Mouse (Mus musculus) embryonic fibroblast, embryonic 13.5 days (primary cell): Measurements from ENCODE around the gene Nova2. TPM values are rescaled to one million over a fixed set of nuclear protein-coding genes. Genes with fewer than 3 reads are reported as not detected.

Experiments used
- H3K27ac ChIP-seq: 2 replicates; pipeline ENCODE4 v1.5.1; 2012; ENCODE audit warnings: low read length, control low read depth, inconsistent platforms; ENCODE audit not compliant: insufficient read depth
- H3K4me1 ChIP-seq: 2 replicates; pipeline ENCODE4 v1.6.1; 2011; ENCODE audit warnings: low read length; ENCODE audit not compliant: control insufficient read depth, insufficient read depth
- H3K4me3 ChIP-seq: 2 replicates; pipeline ENCODE4 v1.5.1; 2011; ENCODE audit warnings: mild to moderate bottlenecking, control low read depth, low read length; ENCODE audit not compliant: insufficient read depth
- CTCF ChIP-seq: IDR thresholded peaks from 2 replicates; pipeline ENCODE4 v1.5.1; 2011; ENCODE audit warnings: mild to moderate bottlenecking, control low read depth, low read length, moderate library complexity, borderline replicate concordance; ENCODE audit not compliant: insufficient read depth
- POLR2A ChIP-seq: IDR thresholded peaks from 2 replicates; pipeline ENCODE4 v1.6.1; 2011; ENCODE audit warnings: low read depth, mild to moderate bottlenecking, control low read depth, low read length, moderate library complexity
- polyA plus RNA-seq: library from polyadenylated mRNA; stranded (reverse); fragments of >200 nt; gene quantifications from 2 replicates; pipeline ENCODE4 v1.2.4, GENCODE M21; 2011; ENCODE audit warnings: low read depth; ENCODE audit not compliant: missing spikeins, insufficient read length

Gene Nova2
- polyA plus RNA-seq, 1 experiment: 0.23 TPM

GRCm38 (mm10) chr7:18998835-18999234, 73.1 kb downstream of the Nova2 start:
- TF ChIP-seq CTCF (no peak), POLR2A (no peak)
- Histone ChIP-seq H3K4me1 (no peaks in the 10 kb centered on the region), H3K4me3 (no peak overlapping the region), H3K27ac (no peak overlapping the region)

GRCm38 (mm10) chr7:19000421-19000820, 74.7 kb downstream of the Nova2 start:
- Histone ChIP-seq H3K4me3 (no peak overlapping the region), H3K4me1 (peaks cover 2% of the 10 kb centered on the region; the same call in 1 of the 2 replicates), H3K27ac (no peak overlapping the region)
- no peak for TF ChIP-seq CTCF
- TF ChIP-seq POLR2A: no peak

- TF ChIP-seq POLR2A (no peak), CTCF (no peak)
- Histone ChIP-seq H3K4me3 (no peak overlapping the region), H3K27ac (no peak overlapping the region), H3K4me1 (peaks cover 5% of the 10 kb centered on the region; the same call in 1 of the 2 replicates)
Measured at GRCm38 (mm10) chr7:19001066-19001806, 75.5 kb downstream of the Nova2 start.

GRCm38 (mm10) chr7:19001807-19002085, 76.1 kb downstream of the Nova2 start:
- TF ChIP-seq POLR2A (no peak), CTCF (no peak)
- H3K4me3 ChIP-seq: no peak overlapping the region
- H3K27ac ChIP-seq: no peak overlapping the region
- H3K4me1 ChIP-seq: peaks cover 5% of the 10 kb centered on the region; the same call in 1 of the 2 replicates

- TF ChIP-seq POLR2A (no peak; the same call in 1 of the 2 replicates), CTCF (no peak)
- H3K4me3 ChIP-seq: no peak overlapping the region
- no peak overlapping the region for H3K27ac ChIP-seq
- peaks cover 5% of the 10 kb centered on the region; the same call in 1 of the 2 replicates for H3K4me1 ChIP-seq
Measured at GRCm38 (mm10) chr7:19002115-19002514, 76.4 kb downstream of the Nova2 start.

DNA sequence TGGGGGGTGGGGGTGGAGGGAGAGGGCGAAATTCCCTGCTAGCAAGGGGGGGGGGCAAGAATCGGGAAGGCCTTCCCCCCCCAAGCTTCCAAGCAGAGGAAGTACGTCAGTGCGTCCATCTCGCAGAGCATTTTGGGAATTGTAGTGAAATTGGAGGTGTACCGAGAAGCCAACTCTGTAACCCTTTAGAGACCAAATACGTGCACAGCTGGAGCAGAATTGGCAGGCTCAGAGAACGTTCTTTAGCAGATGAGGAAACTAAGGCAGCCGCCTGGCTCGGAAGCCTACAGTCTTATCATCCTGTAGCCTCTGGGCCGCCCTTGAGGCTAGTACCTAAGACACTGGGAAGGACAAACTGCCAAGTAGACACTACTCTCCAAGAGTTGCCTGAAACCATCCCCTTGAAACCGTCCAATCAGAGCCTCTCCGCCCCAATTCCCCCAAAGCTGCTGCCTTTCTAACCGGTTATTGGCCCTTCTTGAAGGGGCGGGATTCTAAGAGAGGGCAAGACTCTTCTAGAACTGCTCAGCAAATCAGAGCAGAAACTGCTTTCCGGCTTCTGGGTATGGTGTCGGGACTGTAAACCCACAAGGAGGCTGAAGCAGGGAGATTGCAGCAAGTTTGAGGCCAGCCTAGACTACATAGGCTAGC, 77.3 kb downstream of the Nova2 start:
- Histone ChIP-seq H3K4me1 (peaks cover 5% of the 10 kb centered on the region; the same call in 1 of the 2 replicates), H3K4me3 (peak overlapping the region; percentile 33; the same call in 1 of the 2 replicates)
- TF ChIP-seq CTCF: no peak
- TF ChIP-seq POLR2A: peak; percentile 76

GRCm38 (mm10) chr7:19003902-19004630, 78.4 kb downstream of the Nova2 start, which contains the start of gene Irf2bp1:
TSS of gene Irf2bp1 (plus strand) at chr7:19004044.
- H3K4me3 ChIP-seq: peak within 1 kb of the TSS; percentile 70
- TF ChIP-seq POLR2A (peak; percentile 48), CTCF (no peak)
- peak within 1 kb of the TSS; percentile 92 for H3K27ac ChIP-seq
- peaks cover 5% of the 10 kb centered on the region; the same call in 1 of the 2 replicates for H3K4me1 ChIP-seq

More for the DNA sequence above, 77.3 kb downstream of the Nova2 start:
- H3K27ac ChIP-seq: peak overlapping the region; percentile 58

GRCm38 (mm10) chr7:19004631-19005079, 79.0 kb downstream of the Nova2 start:
- Histone ChIP-seq H3K27ac (peak overlapping the region; percentile 48), H3K4me1 (peaks cover 5% of the 10 kb centered on the region; the same call in 1 of the 2 replicates), H3K4me3 (peak overlapping the region; percentile 70)
- no peak for TF ChIP-seq POLR2A
- no peak for TF ChIP-seq CTCF

DNA sequence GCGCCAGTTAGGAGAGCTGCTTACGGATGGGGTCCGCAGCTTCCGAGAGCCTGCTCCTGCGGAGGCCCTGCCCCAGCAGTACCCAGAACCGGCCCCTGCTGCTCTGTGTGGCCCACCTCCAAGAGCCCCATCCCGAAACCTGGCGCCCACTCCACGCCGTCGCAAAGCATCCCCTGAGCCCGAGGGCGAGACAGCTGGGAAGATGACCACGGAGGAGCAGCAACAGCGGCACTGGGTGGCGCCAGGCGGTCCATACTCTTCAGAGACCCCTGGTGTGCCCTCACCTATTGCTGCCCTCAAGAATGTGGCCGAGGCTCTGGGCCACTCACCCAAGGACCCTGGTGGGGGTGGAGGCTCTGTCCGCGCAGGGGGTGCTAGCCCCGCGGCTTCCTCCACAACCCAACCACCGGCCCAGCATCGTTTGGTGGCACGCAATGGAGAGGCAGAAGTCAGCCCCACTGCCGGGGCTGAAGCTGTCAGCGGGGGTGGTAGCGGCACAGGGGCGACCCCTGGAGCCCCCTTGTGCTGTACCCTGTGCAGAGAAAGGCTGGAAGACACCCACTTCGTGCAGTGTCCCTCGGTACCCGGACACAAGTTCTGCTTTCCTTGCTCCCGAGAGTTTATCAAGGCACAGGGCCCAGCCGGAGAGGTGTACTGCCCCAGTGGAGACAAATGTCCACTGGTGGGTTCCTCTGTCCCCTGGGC, 79.9 kb downstream of the Nova2 start:
- no peak overlapping the region for H3K27ac ChIP-seq
- peak overlapping the region; percentile 70; the same call in 1 of the 2 replicates for H3K4me3 ChIP-seq
- peaks cover 5% of the 10 kb centered on the region; the same call in 1 of the 2 replicates for H3K4me1 ChIP-seq
- TF ChIP-seq POLR2A (no peak), CTCF (no peak)
